Mouse (Mus musculus): ENCODE measurements around the gene Arhgap15.

Gene Arhgap15

GRCm38 (mm10) chr2:44103742-44104141 lies 355.1 kb downstream of the Arhgap15 start:
- no peak for DNase-seq (ENCODE audit: extremely low read depth, low read depth, low spot score)

GRCm38 (mm10) chr2:44104282-44105197 lies 355.9 kb downstream of the Arhgap15 start:
- no peak for DNase-seq (ENCODE audit: extremely low read depth, low read depth, low spot score)

- DNase-seq (ENCODE audit: extremely low read depth, low read depth, low spot score): no peak
Measured at GRCm38 (mm10) chr2:44105198-44105555, 356.6 kb downstream of the Arhgap15 start.

- no peak for DNase-seq (ENCODE audit: extremely low read depth, low read depth, low spot score)
Measured at GRCm38 (mm10) chr2:44106359-44106758, 357.7 kb downstream of the Arhgap15 start.

- no peak for DNase-seq (ENCODE audit: extremely low read depth, low read depth, low spot score)
Measured at GRCm38 (mm10) chr2:44111276-44111675, 362.7 kb downstream of the Arhgap15 start.

- DNase-seq (ENCODE audit: extremely low read depth, low read depth, low spot score): peak; percentile 31
Measured at GRCm38 (mm10) chr2:44112990-44113798, 364.6 kb downstream of the Arhgap15 start.

- DNase-seq (ENCODE audit: extremely low read depth, low read depth, low spot score): no peak
Measured at GRCm38 (mm10) chr2:44114296-44114695, 365.7 kb downstream of the Arhgap15 start.

- DNase-seq (ENCODE audit: extremely low read depth, low read depth, low spot score): no peak
Measured at GRCm38 (mm10) chr2:44121162-44121561, 372.5 kb downstream of the Arhgap15 start.

- DNase-seq (ENCODE audit: extremely low read depth, low read depth, low spot score): no peak
Measured at GRCm38 (mm10) chr2:44123246-44123645, 374.6 kb downstream of the Arhgap15 start.

GRCm38 (mm10) chr2:44124093-44124492 lies 375.5 kb downstream of the Arhgap15 start:
- DNase-seq (ENCODE audit: extremely low read depth, low read depth, low spot score): no peak

GRCm38 (mm10) chr2:44124683-44125082 lies 376.1 kb downstream of the Arhgap15 start:
- DNase-seq (ENCODE audit: extremely low read depth, low read depth, low spot score): no peak

GRCm38 (mm10) chr2:44126044-44126695 lies 377.5 kb downstream of the Arhgap15 start:
- DNase-seq (ENCODE audit: extremely low read depth, low read depth, low spot score): no peak

- no peak for DNase-seq (ENCODE audit: extremely low read depth, low read depth, low spot score)
Measured at GRCm38 (mm10) chr2:44129533-44129932, 380.9 kb downstream of the Arhgap15 start.

- DNase-seq (ENCODE audit: extremely low read depth, low read depth, low spot score): no peak
Measured at GRCm38 (mm10) chr2:44131271-44131670, 382.6 kb downstream of the Arhgap15 start.

- no peak for DNase-seq (ENCODE audit: extremely low read depth, low read depth, low spot score)
Measured at GRCm38 (mm10) chr2:44134796-44135195, 386.2 kb downstream of the Arhgap15 start.

GRCm38 (mm10) chr2:44140455-44140854 lies 391.8 kb downstream of the Arhgap15 start:
- DNase-seq (ENCODE audit: extremely low read depth, low read depth, low spot score): no peak

GRCm38 (mm10) chr2:44142152-44142551 lies 393.5 kb downstream of the Arhgap15 start:
- no peak for DNase-seq (ENCODE audit: extremely low read depth, low read depth, low spot score)

GRCm38 (mm10) chr2:44142611-44143010 lies 394.0 kb downstream of the Arhgap15 start:
- no peak for DNase-seq (ENCODE audit: extremely low read depth, low read depth, low spot score)

- no peak for DNase-seq (ENCODE audit: extremely low read depth, low read depth, low spot score)
Measured at GRCm38 (mm10) chr2:44146124-44146981, 397.7 kb downstream of the Arhgap15 start.

GRCm38 (mm10) chr2:44147486-44147885 lies 398.9 kb downstream of the Arhgap15 start:
- DNase-seq (ENCODE audit: extremely low read depth, low read depth, low spot score): no peak

Measured in fat pad, adult 2 months (tissue).